Mouse (Mus musculus) liver, postnatal 0 days (tissue): Measurements from ENCODE around the gene Ddr1. TPM values are rescaled to one million over a fixed set of nuclear protein-coding genes. Genes with fewer than 3 reads are reported as not detected.
A peak's percentile ranks its signal among the peaks of the same experiment; 100 is the strongest.

ENCODE experiments used
- ATAC-seq: fragments of 200-750 bp; cut with Nextera tagmentation; 2 replicates; pipeline ENCODE4 v1.8.0; 2017; ENCODE audit warnings: mild to moderate bottlenecking, moderate library complexity
- DNase-seq: peaks from one replicate; pipeline ENCODE4 v3.0.0-alpha.2; 2016
- H3K27ac ChIP-seq: fragments of 300-500 bp; sonication (generic); 2 replicates; pipeline ENCODE4 v1.5.1; 2014; ENCODE audit warnings: antibody characterized with exemption, moderate library complexity, mild to moderate bottlenecking, low read depth
- H3K27me3 ChIP-seq: fragments of 300-500 bp; sonication (generic); 2 replicates; pipeline ENCODE4 v1.6.1; 2014; ENCODE audit warnings: low read length, control low read depth, mixed read lengths; ENCODE audit not compliant: insufficient read depth
- H3K36me3 ChIP-seq: fragments of 300-500 bp; sonication (generic); replicated peaks from 2 replicates; pipeline ENCODE4 v1.6.1; 2014; ENCODE audit warnings: mild to moderate bottlenecking, control low read depth, low read length, moderate library complexity, mixed read lengths; ENCODE audit not compliant: insufficient read depth
- H3K4me1 ChIP-seq: fragments of 300-500 bp; sonication (generic); 2 replicates; pipeline ENCODE4 v1.6.1; 2014; ENCODE audit warnings: antibody characterized with exemption, mild to moderate bottlenecking, control low read depth; ENCODE audit not compliant: insufficient read depth
- H3K4me2 ChIP-seq: fragments of 300-500 bp; sonication (generic); 2 replicates; pipeline ENCODE4 v1.6.1; 2014; ENCODE audit warnings: low read depth, mild to moderate bottlenecking, low read length, moderate library complexity, mixed read lengths
- H3K4me3 ChIP-seq: fragments of 300-500 bp; sonication (generic); 2 replicates; pipeline ENCODE4 v1.5.1; 2014; ENCODE audit warnings: low read depth, low read length
- H3K9ac ChIP-seq: fragments of 300-500 bp; sonication (generic); replicated peaks from 2 replicates; pipeline ENCODE4 v1.6.1; 2014; ENCODE audit warnings: mild to moderate bottlenecking, moderate library complexity
- H3K9me3 ChIP-seq: fragments of 300-500 bp; sonication (generic); 2 replicates; pipeline ENCODE4 v1.6.1; 2016; ENCODE audit warnings: mild to moderate bottlenecking, control low read depth, low read length, mixed read lengths
- CTCF ChIP-seq: sonication (generic); IDR thresholded peaks from 2 replicates; pipeline ENCODE4 v1.5.1; 2016; ENCODE audit warnings: antibody characterized with exemption, low read depth
- EP300 ChIP-seq: IDR thresholded peaks from 2 replicates; pipeline ENCODE4 v1.6.1; 2016; ENCODE audit warnings: antibody characterized with exemption, low read depth, mild to moderate bottlenecking
- whole genome bisulfite sequencing: fragments of 180-500 bp; shearing (Covaris S2); extraction: QIAGEN DNeasy Blood & Tissue Kit; methylation state at CpG from one replicate; pipeline ENCODE4 v1.1.7; 2014; ENCODE audit not compliant: insufficient replicate concordance; 5-methylcytosine and 5-hydroxymethylcytosine counted together
- polyA plus RNA-seq: library from polyadenylated mRNA; unstranded; fragments of >200 nt; fragmentation: Nextera tagmentation; extraction: Ambion mirVana; gene quantifications from 2 replicates; pipeline ENCODE4 v1.2.1, GENCODE M21; 2015

The Ddr1 gene
- polyA plus RNA-seq, 1 experiment from 2014 or later: 2.3 TPM

GRCm38 (mm10) chr17:35697759-35698500 is 6.5 kb downstream of the Ddr1 start:
- no peak overlapping the region for H3K9ac ChIP-seq
- ATAC-seq (no peak), DNase-seq (no peak)
- no peaks in the 10 kb centered on the region for H3K9me3 ChIP-seq
- H3K27ac ChIP-seq: no peak overlapping the region; the same call in 1 of the 2 replicates
- 12% methylated on average over 15 of the region's 16 CpGs for WGBS
- H3K4me3 ChIP-seq: no peak overlapping the region
- H3K27me3 ChIP-seq: peaks cover 54% of the 10 kb centered on the region
- H3K36me3 ChIP-seq: no peaks in the 10 kb centered on the region
- H3K4me2 ChIP-seq: peak overlapping the region; percentile 5; the same call in 1 of the 2 replicates
- peaks cover 5% of the 10 kb centered on the region; the same call in 1 of the 2 replicates for H3K4me1 ChIP-seq
- TF ChIP-seq CTCF (no peak), EP300 (no peak)

- Histone ChIP-seq H3K9me3 (no peaks in the 10 kb centered on the region), H3K4me3 (no peak overlapping the region), H3K27ac (no peak overlapping the region), H3K9ac (no peak overlapping the region), H3K36me3 (no peaks in the 10 kb centered on the region), H3K4me2 (no peak overlapping the region), H3K4me1 (peaks cover 5% of the 10 kb centered on the region; the same call in 1 of the 2 replicates), H3K27me3 (peaks cover 49% of the 10 kb centered on the region)
- no peak for DNase-seq
- 16% methylated on average over 1 of the region's 1 CpGs for WGBS
- TF ChIP-seq CTCF (no peak), EP300 (no peak)
- no peak for ATAC-seq
Observed at GRCm38 (mm10) chr17:35697429-35697758, 7.0 kb downstream of the Ddr1 start.

- ATAC-seq (no peak), DNase-seq (no peak)
- Histone ChIP-seq H3K9ac (no peak overlapping the region), H3K36me3 (no peaks in the 10 kb centered on the region), H3K4me2 (no peak overlapping the region), H3K9me3 (no peaks in the 10 kb centered on the region), H3K4me1 (peaks cover 5% of the 10 kb centered on the region; the same call in 1 of the 2 replicates), H3K27ac (no peak overlapping the region), H3K4me3 (no peak overlapping the region), H3K27me3 (peaks cover 42% of the 10 kb centered on the region)
- no peak for TF ChIP-seq CTCF
- no peak for TF ChIP-seq EP300
- WGBS: 51% methylated on average over 6 of the region's 6 CpGs
Observed at GRCm38 (mm10) chr17:35696691-35697090, 7.7 kb downstream of the Ddr1 start.

GRCm38 (mm10) chr17:35695289-35695688 is 9.1 kb downstream of the Ddr1 start:
- ATAC-seq (no peak), DNase-seq (peak; percentile 53)
- Histone ChIP-seq H3K27me3 (peaks cover 29% of the 10 kb centered on the region), H3K9me3 (no peaks in the 10 kb centered on the region), H3K36me3 (no peaks in the 10 kb centered on the region), H3K4me3 (no peak overlapping the region), H3K9ac (no peak overlapping the region), H3K4me1 (0 out of 2 replicates have a peak, but pooled peaks cover 3% of the 10 kb centered on the region), H3K27ac (no peak overlapping the region), H3K4me2 (no peak overlapping the region)
- WGBS: 69% methylated on average over 2 of the region's 2 CpGs
- TF ChIP-seq CTCF: peak; percentile 57
- TF ChIP-seq EP300: no peak

GRCm38 (mm10) chr17:35693906-35694305 is 10.5 kb downstream of the Ddr1 start:
- no peaks in the 10 kb centered on the region for H3K4me1 ChIP-seq
- H3K4me3 ChIP-seq: no peak overlapping the region
- no peak overlapping the region for H3K9ac ChIP-seq
- H3K36me3 ChIP-seq: no peaks in the 10 kb centered on the region
- no peak for ATAC-seq
- DNase-seq: no peak
- H3K4me2 ChIP-seq: no peak overlapping the region
- peaks cover 15% of the 10 kb centered on the region for H3K27me3 ChIP-seq
- H3K9me3 ChIP-seq: no peaks in the 10 kb centered on the region
- 85% methylated on average over 5 of the region's 5 CpGs for WGBS
- H3K27ac ChIP-seq: no peak overlapping the region
- TF ChIP-seq EP300 (no peak), CTCF (no peak)

GRCm38 (mm10) chr17:35692368-35692767 is 12.1 kb downstream of the Ddr1 start:
- Histone ChIP-seq H3K4me2 (no peak overlapping the region), H3K4me1 (no peaks in the 10 kb centered on the region), H3K27me3 (peaks cover 2% of the 10 kb centered on the region; the same call in 1 of the 2 replicates), H3K9ac (no peak overlapping the region), H3K4me3 (no peak overlapping the region), H3K9me3 (no peaks in the 10 kb centered on the region), H3K36me3 (no peaks in the 10 kb centered on the region), H3K27ac (no peak overlapping the region)
- ATAC-seq: no peak
- no peak for DNase-seq
- TF ChIP-seq CTCF (no peak), EP300 (no peak)
- 26% methylated on average over 4 of the region's 4 CpGs for WGBS
